Mouse (Mus musculus): ENCODE results near the gene Eomes.

DNA sequence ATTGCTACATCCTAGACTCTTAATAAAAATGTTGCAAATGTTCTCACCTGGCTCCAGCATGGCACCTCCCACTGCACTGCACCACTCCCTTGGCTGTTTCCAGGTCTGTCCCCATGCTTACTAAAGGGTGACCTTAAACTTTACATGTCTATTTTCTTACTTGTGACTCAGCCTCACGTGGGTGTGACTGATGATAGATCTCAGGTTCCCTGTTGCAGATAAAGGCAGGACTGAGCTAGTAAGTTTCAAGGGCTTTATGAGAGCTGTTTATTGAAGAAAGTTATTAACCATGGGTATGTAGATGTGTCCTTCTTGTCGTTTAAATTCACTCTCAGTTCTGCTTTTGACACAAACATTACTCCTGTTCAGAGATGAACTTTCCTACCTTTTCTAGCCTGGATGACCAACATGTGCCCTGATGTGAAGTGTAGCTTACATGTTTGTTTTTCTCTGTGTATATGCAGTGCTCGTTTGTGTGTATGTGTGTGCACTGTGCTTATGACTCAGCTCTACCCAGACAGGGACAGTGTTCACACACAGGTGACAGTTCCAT, 34.7 kb downstream of the Eomes start:
- no peak for TF ChIP-seq CTCF (IDR thresholded peaks at IDR 0.05; ENCODE audit: control insufficient read depth, insufficient read depth, low read length)
- TF ChIP-seq POLR2A (IDR thresholded peaks at IDR 0.05; ENCODE audit: borderline replicate concordance, control insufficient read depth, low read depth, low read length) = no peak

Measured in bone marrow, adult 2 months (tissue).